Mouse (Mus musculus) heart, postnatal 10 days (tissue): ENCODE results near the gene Fads1. TPM values are rescaled to one million over a fixed set of nuclear protein-coding genes. Genes with fewer than 3 reads are reported as not detected.
A peak's percentile ranks its signal among the peaks of the same experiment; 100 is the strongest.

Experiments
- DNase-seq, 2 experiments: peaks; one replicate each; pipeline ENCODE4 v3.0.0; 2021
- intact Hi-C: fragments of 180-260 bp; cut with DNase I; formaldehyde crosslinking; loops from one replicate; pipeline ENCODE4 v1.15.1; 2025
- total RNA-seq, 2 experiments: library from RNA; stranded (reverse); gene quantifications; 2 replicates each; pipeline ENCODE4 v1.2.3; 2021

The Fads1 gene
- total RNA-seq, 2 experiments from 2014 or later = 34.7 to 35.7 TPM

GRCm38 (mm10) chr19:10203848-10204615 lies 21.3 kb downstream of the Fads1 start, which contains the start of the genes Tmem258 and Fen1:
Gene Tmem258, plus strand, starts transcription at chr19:10204014.
Gene Fen1, minus strand, starts transcription at chr19:10204169.
- intact Hi-C loops = no loop called here
- peak; percentile 94 to 97 for DNase-seq

GRCm38 (mm10) chr19:10204616-10205001 lies 21.9 kb downstream of the Fads1 start:
- intact Hi-C loops = no loop called here
- DNase-seq = peak; percentile 48 to 69

- intact Hi-C loops = no loop called here
- DNase-seq = no peak
These were observed 22.4 kb downstream of the Fads1 start for GRCm38 (mm10) chr19:10205051-10205450.

GRCm38 (mm10) chr19:10208851-10209250 lies 26.2 kb downstream of the Fads1 start:
- intact Hi-C loops = no loop called here
- DNase-seq = peak in 1 of 2 experiments; percentile 29

- no peak for DNase-seq
- intact Hi-C loops = no loop called here
These were observed 28.2 kb downstream of the Fads1 start for GRCm38 (mm10) chr19:10210885-10211284.

GRCm38 (mm10) chr19:10213796-10214471 lies 31.2 kb downstream of the Fads1 start:
- intact Hi-C loops = no loop called here
- peak in 1 of 2 experiments; percentile 24 for DNase-seq

- intact Hi-C loops = no loop called here
- no peak for DNase-seq
These were observed 33.4 kb downstream of the Fads1 start for GRCm38 (mm10) chr19:10216101-10216500.

- peak; percentile 31 to 67 for DNase-seq
- intact Hi-C loops = no loop called here
These were observed 36.4 kb downstream of the Fads1 start for GRCm38 (mm10) chr19:10219108-10219507.

GRCm38 (mm10) chr19:10219593-10219992 lies 36.9 kb downstream of the Fads1 start:
- intact Hi-C loops = no loop called here
- no peak for DNase-seq

GRCm38 (mm10) chr19:10221585-10221984 lies 38.9 kb downstream of the Fads1 start:
- no peak for DNase-seq
- intact Hi-C loops = no loop called here

GRCm38 (mm10) chr19:10222656-10223055 lies 40.0 kb downstream of the Fads1 start:
- intact Hi-C loops = no loop called here
- no peak for DNase-seq

GRCm38 (mm10) chr19:10223561-10223960 lies 40.9 kb downstream of the Fads1 start:
- no peak for DNase-seq
- intact Hi-C loops = no loop called here

- no peak for DNase-seq
- intact Hi-C loops = no loop called here
These were observed 42.2 kb downstream of the Fads1 start for GRCm38 (mm10) chr19:10224637-10225453.

GRCm38 (mm10) chr19:10225767-10226166 lies 43.1 kb downstream of the Fads1 start:
- intact Hi-C loops = no loop called here
- DNase-seq = no peak

- intact Hi-C loops = no loop called here
- no peak for DNase-seq
These were observed 48.3 kb downstream of the Fads1 start for GRCm38 (mm10) chr19:10231016-10231415.

GRCm38 (mm10) chr19:10231871-10232270 lies 49.2 kb downstream of the Fads1 start:
- no peak for DNase-seq
- intact Hi-C loops = no loop called here

GRCm38 (mm10) chr19:10232327-10233017 lies 49.8 kb downstream of the Fads1 start:
- no peak for DNase-seq
- intact Hi-C loops = no loop called here

- intact Hi-C loops = no loop called here
- DNase-seq = no peak
These were observed 53.3 kb downstream of the Fads1 start for GRCm38 (mm10) chr19:10235784-10236565.

GRCm38 (mm10) chr19:10238477-10238876 lies 55.8 kb downstream of the Fads1 start:
- DNase-seq = peak; percentile 26 to 30
- intact Hi-C loops = no loop called here

GRCm38 (mm10) chr19:10239419-10239818 lies 56.7 kb downstream of the Fads1 start:
- intact Hi-C loops = no loop called here
- DNase-seq = no peak
